Mouse (Mus musculus): Measurements from ENCODE around the gene Madd.
"Not testable (repeated sequence)": the region's sequence is repeated elsewhere in the genome, so short reads cannot be mapped to it uniquely, and the experiment has no call there.

Gene Madd

DNA sequence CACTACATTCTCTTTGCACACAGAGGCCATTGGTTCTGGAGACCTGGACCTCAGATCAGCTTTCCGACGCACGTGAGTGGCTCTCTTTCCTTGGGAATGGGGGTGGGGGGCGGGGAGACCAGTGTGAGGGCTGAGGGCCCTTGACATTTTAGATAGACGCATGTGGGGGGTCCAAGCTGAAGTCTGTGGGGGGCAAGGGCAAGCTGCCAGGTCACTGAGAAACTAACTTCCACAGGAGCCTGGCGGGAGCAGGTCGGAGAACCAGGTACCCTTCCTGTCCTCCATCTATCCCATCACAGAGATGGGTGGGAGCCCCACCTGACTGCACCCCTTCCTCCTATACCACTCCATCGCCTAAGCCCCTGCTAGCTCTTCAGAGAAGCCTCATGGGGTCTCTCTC is 62.1 kb downstream of the Madd start:
- DNase-seq, result no peak

GRCm38 (mm10) chr2:91121011-91121410 is 62.6 kb downstream of the Madd start:
- no peak for DNase-seq

GRCm38 (mm10) chr2:91120261-91120671 is 63.4 kb downstream of the Madd start:
- DNase-seq, result no peak

DNA sequence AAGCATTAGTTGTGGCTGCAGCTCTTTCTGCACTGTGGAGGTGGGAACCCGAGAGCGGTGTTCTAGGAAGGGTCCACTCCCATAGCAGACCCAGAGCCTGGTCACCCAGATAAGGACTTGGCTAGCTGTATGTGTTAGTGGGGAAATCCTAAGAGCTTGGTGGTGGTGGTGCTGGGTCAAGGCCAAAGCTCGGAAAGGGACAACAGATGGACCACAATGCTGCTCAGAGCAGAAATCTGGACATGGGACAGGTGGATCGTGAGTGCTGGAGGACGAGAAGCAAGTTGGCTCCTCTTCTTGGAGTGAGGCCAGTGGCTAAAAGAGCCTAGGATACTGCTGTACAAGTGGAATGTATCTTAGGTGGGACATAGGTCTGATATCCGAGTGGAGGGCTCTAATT is 64.1 kb downstream of the Madd start:
- DNase-seq, result no peak

- peak in 1 of 2 experiments; percentile 57 for DNase-seq
Observed at GRCm38 (mm10) chr2:91119061-91119460, 64.6 kb downstream of the Madd start.

DNA sequence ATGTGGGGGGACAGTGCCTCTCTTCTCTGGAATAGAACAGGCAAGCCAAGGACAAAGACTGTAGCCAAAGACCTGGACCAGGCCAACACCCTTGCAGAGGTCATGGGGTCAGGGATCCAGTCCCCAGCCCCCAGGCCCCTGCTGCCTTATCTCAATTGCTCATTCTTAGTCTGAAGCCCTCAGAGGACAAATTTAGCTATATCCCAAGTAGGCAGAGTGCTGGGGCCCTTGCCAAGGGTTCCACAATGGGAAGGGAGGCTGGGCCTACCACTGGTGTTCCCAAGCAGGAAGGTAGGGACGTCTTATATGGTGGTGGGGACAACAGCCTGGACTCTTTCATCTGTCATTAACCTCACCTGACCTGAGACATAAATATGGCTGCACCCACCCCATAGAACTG is 65.0 kb downstream of the Madd start:
- no peak for DNase-seq

DNA sequence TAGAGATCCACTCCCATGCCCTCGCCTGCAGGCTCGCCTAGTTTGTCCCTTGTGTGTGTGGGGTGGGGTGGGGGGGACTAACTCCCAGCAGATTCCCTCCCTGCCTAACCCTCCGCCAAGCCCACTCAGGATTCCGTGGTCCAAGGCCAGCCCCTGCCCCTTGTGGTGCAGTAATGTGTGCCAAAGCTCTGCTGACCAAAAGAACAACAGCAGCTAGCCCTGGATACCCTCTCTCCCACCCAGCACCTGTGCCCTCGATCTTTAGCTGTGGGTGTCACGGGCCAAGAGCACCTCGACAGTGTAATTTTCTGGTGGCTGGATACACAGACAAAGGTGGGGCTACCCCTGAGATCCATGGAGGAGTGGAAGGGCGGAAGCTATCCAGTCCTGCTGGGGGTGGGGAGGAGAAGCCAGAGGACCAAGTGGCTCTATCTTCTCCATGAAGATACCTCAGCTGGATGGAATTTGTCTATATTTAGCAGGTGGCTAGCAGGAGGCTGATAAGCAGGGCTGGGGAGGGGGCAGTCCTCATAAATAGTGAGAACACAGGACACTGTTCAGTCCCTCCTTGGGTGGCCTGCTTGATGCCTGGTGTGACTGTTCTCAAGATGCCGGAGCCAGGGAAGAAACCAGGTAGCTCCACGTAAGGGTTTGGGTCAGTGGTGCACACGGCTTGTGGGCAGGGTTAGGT is 65.9 kb downstream of the Madd start, which contains the start of gene Mybpc3:
Mybpc3 (plus strand) TSS at position 560 of the 691 bp plus-strand sequence.
- no peak for DNase-seq

DNA sequence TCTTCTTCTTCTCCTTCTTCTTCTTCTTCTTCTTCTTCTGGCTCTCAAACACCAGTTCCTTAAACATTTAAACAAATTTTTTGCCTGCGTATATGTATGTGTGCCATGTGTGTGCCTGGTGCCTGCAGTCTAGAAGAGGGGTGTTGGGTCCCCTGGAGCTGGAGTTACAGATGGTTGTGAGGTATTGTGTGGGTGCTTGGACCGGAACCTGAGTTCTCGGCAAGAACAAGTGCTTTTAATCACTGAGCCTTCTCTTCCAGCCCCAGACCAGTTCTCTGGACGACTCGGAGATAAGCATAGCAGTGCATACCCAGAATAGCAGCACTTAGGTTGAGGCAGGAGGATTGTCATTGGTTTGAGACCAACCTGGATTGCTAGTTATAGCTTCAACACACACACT is 66.8 kb downstream of the Madd start:
- DNase-seq, result no peak

- DNase-seq, result peak in 1 of 2 experiments; percentile 33
Observed at GRCm38 (mm10) chr2:91115578-91115970, 68.1 kb downstream of the Madd start.

- peak; percentile 96 to 99 for DNase-seq
Observed at GRCm38 (mm10) chr2:91114781-91115577, 68.7 kb downstream of the Madd start.

DNA sequence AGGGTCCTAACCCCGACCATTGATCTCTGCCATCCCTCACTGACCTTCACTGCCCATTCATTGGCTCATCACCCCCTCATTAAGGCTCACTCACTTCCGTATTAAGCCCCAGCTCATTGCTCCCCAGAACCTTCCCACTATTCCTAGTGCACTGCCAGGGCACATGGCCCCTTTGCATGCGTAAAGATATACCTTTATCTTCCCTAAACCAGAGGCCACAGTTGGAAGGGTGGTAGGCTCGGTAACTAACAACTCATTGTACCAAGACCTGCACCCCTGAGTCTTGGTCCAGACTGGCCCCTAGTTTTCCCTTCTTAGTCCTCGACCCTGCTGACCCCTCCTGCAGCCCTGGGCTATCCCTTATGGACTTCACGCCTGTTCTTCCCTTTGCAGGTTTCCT is 69.8 kb downstream of the Madd start:
- DNase-seq, result peak in 1 of 2 experiments; percentile 20

DNA sequence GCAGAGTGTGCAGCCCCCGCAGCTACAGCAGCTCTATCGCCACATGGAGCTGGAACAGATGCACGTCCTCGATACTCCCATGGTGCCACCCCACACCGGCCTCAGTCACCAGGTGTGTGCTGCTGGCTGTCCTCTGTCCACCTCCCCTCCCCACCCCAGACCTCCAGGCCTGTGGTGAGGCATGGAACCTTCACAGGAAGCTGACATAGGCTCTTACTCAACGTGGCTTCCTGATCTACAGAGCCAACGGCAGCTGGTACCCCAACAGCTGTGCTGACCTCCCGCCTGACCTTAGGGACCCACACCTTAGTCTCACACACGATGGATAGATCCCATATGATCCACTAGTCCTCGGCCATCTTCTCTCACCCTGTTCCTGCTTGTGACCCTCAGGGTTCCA is 70.3 kb downstream of the Madd start:
- peak in 1 of 2 experiments; percentile 26 for DNase-seq

- DNase-seq, result peak; percentile 33 to 62
Observed at GRCm38 (mm10) chr2:91112491-91112890, 71.1 kb downstream of the Madd start.

- not testable (repeated sequence) for DNase-seq
Observed at GRCm38 (mm10) chr2:91111832-91112231, 71.8 kb downstream of the Madd start.

DNA sequence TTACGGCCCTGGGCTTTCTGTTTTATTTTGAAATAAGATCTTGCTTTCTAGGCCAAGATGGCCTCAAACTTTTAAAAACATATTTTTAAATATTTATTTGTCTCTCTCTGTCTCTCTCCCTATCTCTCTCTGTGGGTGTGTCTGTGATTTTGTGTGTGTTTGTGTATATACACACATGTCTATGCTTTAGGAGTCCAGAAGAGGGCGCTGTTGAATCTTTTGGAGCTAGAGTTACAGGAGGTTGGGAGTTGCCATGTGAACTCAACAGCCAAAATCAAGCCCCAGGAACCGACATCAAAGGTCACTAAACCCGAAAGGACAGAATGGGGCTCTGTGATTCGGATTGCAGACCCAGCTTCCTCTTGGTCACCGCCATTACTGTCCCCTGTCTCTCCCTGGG is 73.2 kb downstream of the Madd start:
- no peak for DNase-seq

DNA sequence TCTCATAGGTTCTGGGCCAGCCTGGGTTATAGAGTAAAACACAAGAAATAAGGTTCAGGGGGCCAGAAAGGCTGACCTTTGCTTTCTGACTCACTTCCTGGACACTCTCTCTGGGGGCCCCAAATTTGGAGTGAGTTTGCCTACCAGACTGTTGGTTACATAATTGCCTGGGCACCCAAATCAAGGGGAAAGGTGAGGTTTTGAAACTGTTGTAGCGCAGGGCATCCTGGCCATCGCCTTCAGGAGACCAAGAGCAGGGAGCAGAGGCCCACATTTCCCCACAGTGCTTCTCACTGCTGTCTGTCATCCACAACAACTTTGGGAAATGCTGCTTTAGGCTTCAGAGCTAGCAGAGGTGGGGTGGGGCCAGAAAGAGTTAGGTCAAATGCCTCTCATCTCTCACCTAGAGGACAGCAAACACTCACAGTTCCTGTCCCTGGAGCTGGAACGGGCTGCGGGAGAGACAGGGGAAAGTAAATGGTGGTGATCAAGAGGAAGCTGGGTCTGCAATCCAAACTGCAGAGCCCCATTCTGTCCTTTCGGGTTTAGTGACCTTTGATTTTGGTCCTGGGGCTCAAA is 73.7 kb downstream of the Madd start:
- DNase-seq, result peak in 1 of 2 experiments; percentile 33

DNA sequence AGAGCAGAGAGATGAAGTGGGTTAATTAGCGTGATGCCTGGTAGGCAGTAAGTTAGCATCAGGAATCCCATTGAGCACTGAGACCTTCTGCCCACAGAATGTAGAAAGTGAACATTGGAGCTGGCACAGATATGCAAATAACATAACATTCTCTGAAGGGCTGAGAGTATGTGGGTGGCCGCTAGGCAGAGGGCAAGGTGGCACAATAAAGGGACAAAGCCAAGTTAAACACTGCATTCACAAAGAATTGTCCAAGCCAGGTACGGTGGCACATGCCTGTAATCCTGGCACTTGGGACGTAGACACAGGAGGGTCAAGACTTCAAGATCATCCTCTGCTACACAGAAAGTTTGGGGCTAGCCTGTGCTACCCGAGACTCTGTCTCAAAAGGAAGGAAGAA is 74.4 kb downstream of the Madd start:
- no peak for DNase-seq

GRCm38 (mm10) chr2:91108156-91108555 is 75.5 kb downstream of the Madd start:
- DNase-seq, result no peak

DNA sequence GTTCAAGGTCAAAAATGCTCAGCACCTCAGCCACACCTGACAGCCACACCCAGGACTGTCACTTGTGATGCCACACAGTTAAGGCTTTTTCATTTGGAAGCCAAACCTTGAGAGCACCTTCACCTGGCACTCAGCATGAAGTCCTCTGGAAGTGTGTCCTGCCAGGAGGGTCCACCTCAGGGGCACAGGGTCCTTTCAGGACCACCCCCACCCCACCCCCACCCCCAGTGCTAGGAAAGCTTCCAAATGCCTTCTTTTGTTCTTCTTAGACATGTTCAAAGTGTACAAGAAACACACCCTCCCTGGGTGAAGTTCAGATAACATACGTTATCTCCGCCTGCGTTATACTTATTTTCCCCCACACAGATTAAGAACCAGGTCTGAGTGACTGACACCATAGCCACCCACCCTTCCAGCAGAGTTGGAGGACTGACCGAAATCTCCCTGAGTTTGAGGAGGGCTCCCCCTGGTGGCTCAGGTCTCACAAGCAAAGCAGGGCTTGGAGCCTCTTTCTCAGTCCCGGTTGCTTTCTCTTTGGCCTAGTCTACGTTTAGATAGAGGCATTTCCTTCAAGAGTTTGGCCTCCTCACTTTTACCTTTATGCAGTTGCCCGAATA is 82.4 kb downstream of the Madd start:
- peak; percentile 92 to 97 for DNase-seq

GRCm38 (mm10) chr2:91098156-91098555 is 85.5 kb downstream of the Madd start:
- no peak for DNase-seq

DNA sequence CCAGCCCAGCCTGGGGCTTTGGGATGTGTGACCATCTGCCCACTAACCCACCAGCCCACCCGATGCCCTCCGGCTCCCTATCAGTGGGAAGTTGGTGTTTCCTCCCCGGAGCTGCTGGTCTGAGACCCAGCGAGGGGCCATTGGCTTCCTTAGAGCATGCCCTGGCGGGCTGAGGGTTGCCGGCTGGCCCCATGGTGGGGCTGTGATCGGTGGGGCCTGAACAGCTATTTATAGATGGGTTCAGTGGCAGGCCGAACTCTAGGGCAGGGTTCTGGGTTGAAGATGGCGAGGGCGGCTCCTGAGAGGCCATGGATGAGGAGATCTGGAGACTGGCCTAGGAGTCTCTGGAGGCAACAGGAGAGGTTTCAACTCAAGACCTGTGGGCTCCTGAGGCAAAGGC is 86.6 kb downstream of the Madd start:
- no peak for DNase-seq

- DNase-seq, result no peak
Observed at GRCm38 (mm10) chr2:91096524-91096923, 87.1 kb downstream of the Madd start.

- no peak for DNase-seq
Observed at GRCm38 (mm10) chr2:91090827-91091226, 92.8 kb downstream of the Madd start.

Measured in kidney, postnatal 25 days (tissue).